Mouse (Mus musculus) thymus, adult 18-20 months (tissue): ENCODE results near the gene Cox4i1.

ENCODE experiments used
- DNase-seq, 2 experiments: peaks; one replicate each; pipeline ENCODE4 v3.0.0; 2022; ENCODE audit warnings: mixed read lengths in 2 of 2

Gene Cox4i1

DNA sequence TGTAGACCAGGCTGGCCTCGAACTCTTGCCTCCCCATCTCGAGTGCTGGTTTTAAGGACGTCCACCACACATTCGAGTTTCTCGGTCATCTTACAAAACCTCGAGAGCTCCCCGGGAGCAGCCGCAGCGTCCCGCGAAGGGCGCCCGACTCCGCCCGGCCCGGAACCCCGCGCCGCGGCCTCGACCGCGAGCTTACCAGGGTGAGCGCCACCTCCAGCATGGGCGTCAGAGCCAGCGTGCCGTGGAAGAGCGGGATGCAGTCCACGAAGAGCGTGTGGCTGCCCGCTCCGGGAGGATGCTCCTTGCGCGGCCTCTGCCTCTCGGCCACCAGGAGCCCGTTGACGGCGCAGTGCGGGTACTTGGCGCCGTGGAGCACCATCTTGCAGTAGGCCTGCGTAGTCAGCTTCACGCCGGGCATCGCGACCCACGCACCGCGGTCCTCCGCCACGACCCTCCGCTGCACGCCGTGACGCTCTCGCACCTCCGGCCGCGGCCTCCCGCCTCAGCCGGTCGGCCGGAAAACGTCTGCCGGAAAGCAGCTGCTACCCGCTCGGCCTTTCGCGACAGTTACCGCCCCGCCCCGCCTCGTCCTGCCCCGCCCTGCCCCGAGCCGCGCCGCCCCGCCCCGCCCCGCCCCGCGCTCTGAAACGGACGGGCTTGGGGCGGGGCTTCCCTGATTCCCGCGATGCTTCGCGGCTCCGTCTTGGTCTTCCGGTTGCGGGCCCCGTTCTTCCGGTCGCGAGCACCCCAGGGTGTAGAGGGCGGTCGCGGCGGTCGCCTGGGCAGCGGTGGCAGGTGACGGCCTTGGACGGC is at the start of gene Cox4i1, which contains the start of gene Gm27021:
Gene Cox4i1 (plus strand): TSS at position 662 of the 813 bp plus-strand sequence.
Gene Gm27021 (minus strand): TSS at position 519 of the 813 bp plus-strand sequence.
- DNase-seq: peak; percentile 87

DNA sequence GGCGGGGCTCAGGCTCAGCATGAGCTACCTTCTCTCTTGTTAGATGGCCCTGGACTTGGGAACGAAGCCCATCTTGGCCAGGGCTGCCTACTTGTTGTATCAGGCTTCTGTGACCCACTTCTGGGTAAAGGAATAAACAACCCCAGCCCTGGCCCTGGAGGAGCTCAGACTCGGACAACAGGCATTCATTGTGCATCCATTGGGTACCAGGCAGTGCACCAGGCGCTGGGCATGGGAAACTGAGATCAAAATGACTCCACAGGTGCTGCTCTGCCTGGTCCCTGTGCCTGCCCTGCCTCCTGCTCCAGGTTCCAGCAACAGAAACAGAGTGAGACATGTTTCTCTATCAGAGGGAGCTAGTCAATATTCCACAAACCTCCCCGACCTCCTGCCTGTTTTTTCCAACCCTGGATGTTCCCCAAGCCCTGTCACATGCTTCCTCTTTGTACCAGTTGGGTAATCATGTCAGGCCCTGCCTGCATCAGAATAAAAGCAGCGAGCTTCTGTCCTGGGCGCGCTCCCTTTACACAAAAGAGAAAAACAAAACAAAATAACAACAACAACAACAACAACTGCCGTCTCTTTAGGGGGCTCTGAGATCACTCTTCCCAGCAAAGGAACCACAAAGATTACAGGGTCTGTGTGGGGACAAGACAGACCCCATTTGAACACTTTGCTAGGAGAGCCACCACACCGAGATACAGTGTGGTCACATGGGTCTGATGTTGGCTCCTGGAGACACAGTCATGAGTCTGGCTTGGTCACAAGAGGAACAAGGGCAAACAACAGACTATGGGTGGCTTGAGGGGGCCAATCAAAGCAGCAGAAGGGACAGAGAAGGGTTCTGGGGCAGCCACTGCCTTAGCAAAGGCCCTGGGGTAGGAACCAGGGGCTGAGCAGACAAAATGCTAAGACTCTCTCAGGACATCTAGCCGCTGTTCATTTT is 48.5 kb upstream of the Cox4i1 start:
- no peak for DNase-seq

DNA sequence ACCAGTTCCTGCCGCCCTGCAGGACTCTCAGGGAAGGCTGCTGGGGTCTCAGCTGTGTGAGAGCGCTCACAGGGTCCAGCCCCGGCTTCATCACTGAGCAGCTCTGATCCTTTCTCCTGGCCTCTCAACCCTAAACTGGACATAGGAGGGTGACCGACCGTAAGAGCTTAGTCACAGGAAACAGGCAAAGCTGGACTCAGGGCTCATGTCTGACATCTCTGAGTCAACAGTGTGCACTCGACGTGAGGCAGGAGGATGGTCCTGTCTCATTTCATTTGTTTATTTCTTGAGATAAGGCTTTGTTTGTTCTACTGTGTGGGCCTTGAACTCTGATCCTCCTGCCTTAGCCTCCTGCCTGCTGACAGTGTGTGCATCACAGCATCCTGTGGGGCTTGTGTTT is 47.6 kb upstream of the Cox4i1 start:
- no peak for DNase-seq

DNA sequence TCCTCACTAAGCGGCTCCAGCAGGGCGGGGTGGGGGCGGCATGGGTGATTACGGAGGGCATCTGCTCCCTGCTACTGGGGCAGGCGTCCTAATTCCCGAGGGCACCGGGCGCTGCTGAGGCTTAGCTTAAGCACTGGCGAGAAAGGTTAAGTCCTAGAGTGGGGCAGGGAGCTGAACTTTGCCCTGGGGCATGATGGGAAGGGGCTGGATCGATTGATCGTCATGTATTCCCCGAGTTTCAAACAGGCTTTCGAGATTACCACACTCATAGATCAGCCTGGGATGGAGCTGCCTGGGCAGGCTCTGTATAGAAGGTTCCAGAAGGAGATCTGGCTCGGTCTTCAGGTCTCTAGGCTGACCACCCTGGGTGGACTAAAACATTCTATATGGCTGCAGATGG is 45.9 kb upstream of the Cox4i1 start:
- DNase-seq: no peak

DNA sequence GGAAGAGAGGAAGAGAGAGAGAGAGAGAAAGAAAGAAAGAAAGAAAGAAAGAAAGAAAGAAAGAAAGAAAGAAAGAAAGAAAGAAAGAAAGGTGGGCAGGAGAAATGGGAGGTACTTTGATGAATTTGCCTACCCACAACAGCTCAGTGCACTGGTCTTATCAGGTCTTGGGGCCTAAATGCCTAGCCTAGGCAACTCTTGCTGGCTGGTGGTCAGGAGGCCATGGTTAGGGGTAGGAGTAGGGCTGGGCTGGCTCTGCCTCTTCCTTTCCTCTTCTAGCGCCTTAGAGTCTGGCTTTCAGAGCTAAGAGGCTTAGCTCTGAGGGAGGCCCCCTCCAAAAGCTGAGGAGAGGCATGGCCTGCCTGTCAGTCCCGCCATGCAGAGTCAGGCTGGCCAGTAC is 44.4 kb upstream of the Cox4i1 start:
- DNase-seq: no peak

DNA sequence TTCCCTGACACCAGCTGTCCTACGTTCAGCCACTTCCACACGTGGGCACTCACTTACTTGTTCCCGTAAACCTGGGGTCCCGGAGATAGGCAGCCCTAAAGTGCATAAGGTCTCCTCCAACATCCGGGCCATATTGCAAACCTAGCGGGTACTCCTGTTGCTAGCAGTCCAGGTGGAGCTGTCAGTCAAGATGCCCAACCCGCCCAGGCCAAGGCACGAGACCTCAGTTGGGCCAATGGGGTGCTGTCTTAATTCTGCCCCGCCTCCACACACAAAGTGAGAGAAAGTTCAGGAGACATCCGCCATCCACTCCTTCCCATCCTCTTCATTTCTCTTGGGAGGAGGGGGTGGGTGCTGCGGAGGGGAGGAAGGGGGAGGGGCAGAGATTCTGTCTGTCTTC is 41.6 kb upstream of the Cox4i1 start:
- no peak for DNase-seq

DNA sequence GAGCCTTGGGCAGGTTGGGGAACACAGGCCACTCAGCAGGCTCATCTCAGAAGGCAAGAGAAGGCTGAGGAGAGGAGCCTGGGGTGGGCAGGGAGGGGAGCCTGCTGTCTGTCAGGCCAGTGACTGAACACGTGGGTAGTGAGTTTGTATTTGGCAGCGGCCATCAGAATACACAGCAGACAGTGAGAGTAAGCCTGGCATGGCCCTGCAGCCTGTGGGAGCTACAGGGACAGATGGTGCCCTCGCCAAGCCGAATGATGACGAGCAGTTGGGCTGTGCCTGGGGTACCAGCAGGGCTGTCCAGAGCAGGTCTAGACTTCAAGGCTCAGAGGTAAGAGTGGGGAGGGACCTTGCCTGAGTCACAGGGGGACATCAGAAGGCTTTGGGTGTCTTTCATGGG is 40.7 kb upstream of the Cox4i1 start:
- no peak for DNase-seq

DNA sequence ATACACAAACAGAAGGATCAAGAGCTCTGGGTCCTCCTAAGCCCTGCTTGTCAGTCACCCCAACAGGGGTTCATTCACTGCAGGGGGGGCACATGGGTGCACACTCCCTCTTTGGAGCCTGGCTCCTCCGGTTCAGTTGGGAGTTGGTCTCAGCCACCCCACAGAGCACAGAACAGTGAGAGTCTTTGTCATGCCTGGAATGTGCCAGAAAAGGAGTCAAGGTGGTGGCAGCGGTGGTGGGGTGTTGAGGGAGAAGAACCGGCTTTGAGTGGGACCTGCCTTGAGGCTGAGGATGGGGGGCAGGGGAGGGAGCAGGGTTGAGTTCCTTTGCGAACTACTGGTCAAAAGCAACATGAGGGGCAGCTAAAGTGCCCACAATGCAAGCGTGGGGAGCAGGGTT is 38.0 kb upstream of the Cox4i1 start:
- DNase-seq: no peak

DNA sequence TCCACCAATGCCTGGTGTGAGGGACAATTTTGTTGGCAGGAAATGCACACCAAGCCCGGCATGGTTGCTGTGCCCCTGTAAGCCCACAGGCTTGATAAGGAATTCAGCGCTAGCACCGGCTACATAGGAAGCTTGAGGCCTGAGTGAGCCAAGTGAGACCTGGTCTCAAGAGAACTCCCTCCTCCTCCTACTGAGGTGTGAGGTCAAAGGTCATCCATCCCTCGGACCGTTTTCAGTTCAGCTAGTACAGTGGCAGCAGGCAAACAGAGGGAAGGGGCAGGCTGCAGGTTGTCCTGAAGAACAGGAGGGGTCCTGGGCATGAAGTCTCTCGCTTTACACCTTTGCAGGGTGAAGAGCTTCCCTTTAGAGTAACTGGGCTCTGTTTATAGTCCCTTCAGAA is 37.2 kb upstream of the Cox4i1 start:
- DNase-seq: no peak

DNA sequence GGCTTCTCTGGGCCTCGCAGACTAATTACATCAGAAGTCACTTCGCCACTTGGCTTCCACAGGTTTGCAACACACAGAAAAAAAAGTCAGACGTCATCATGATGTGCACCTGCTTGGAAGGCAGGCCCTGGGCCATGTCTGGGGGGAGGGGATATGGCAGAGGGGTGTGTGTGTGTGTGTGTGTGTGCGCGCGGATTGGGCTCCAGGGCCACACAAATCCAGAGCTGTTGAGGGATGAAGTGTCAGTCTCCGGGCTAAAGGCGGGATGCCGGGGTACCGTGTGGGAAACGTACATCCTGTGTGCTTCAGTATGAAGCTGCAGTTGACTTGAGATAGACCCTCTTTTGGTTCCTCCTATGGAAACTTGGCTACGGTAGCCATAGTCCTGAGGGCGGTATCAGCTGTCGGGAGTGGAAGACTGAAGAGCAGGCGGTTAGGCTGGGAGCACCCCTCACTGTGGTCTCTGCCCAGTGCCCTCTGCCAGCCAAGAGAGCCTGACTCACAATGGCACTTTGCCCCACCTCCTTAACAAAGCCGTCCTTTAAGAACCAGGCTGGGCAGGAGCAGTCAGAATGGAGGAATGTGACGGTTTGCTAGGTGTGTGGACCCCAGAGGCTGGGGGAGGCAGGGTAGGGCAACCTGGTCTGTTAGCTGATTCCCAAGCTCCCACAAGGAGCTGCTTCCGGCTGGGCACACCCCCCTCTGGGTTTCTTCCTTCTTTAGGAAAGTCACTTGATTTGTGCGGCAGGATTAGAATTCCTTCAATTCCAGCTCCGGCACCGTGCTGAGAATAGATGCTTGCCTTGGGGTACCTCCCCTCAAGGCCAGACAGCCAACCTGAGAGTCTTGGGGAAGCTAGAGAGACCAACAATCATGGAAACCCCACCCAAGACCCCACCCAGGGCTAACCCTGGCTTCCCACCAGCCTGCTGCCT is 36.3 kb upstream of the Cox4i1 start:
- no peak for DNase-seq

DNA sequence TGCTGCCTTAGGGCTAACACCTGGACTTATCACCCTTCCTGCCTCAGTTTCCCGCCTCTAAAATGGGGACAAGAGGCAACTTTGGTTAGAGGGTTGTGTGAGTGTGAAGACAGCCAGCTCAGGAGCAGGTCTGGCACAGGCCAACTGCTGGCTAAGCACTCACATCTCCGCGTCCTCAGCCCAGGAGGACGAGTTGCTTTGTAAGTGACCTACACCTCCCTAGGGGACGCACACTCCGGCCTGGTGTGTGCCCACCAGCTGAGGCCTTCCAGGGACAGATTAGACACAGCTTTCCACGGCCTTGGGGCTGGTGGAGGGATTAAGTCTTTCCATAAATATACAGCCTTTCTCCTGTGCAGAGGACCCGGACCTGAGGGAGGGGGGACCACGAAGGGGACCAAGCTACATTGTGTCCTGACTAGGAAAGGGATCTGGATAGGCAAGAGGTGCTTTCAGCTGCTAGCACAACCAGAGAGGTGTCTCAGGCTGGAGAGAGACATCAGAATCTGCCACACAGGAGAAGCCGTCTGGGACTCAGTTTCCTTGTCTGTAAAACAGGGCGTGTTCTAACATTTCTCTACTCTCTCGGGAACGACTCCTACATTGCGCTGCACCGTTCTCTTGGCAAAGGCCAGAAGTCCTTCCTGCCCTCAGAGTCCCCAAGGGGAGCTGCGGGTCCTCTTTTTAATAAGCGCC is 34.9 kb upstream of the Cox4i1 start:
- no peak for DNase-seq

DNA sequence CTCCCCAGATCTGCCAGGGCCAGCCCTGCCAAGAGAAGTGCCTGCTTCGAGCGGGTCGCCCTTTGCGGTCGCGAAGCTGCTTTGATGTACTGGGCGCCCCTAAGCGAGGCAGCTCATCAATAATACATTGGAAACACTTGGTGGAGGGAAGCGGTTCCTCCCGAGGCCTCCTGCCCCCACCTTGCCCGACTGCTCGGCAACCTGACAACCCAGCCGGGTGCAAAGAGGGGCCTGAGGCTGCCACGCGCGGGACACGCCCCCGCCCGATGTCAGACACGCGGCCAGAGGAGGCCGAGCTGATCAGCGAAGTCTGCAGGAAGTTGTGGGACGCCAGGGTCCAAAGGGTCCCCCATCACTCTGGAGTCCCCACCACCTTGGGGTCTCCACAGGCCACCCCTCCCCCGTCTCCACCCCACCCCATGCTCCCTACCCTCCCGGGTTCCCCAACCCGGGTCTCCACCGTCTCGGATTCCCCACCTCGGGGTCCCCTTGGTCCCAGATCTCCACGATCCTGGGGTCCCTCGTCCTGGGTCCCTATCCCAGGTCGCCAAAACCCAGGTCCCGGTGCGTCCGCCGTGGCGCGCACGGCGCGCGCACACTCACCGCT is 34.3 kb upstream of the Cox4i1 start:
- peak in 1 of 2 experiments; percentile 26 for DNase-seq

DNA sequence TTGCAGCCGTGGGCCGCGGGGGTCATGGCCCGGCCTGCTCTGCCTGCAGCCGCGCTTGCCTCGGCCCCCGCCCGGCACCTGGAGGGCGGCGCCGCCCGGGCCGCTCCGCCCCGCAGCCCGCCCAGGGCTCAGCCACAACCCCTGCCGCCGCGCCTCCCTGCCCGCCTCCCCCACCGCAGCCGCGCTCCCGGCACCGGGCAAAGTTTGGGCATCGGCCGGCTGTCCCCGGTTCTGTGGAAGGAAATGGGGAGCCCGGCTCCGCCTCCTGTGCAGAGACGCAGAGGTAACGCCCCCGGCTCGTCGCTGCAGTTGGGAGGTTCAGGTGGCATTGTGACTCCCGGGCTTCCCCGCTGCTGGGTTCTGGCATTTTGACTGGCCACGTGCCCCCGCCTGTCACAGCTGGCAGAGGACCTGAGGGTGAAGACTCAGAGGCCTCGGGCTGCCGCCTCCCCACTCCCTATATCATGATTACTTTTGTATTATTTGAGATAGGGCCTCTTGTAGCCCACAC is 33.6 kb upstream of the Cox4i1 start:
- peak; percentile 58 to 67 for DNase-seq

DNA sequence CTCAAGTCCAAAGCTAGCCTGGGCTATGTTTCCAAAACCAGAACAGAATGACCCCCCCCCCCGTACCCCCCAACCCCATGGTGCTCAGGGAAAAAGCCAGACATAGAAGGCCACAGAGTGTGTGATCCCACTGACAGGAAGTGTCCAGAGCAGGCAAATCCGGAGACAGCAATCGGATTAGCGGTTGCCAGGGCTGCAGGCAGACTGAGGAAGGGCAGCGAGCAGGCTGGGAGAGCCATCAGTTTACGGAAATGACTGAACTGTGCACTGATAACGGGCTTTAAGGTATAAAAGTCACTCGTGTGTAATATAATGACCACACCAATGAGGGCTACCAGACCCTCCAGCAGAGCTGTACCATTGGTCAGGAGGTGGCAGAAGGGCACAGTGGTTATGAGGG is 26.8 kb upstream of the Cox4i1 start:
- DNase-seq: no peak

DNA sequence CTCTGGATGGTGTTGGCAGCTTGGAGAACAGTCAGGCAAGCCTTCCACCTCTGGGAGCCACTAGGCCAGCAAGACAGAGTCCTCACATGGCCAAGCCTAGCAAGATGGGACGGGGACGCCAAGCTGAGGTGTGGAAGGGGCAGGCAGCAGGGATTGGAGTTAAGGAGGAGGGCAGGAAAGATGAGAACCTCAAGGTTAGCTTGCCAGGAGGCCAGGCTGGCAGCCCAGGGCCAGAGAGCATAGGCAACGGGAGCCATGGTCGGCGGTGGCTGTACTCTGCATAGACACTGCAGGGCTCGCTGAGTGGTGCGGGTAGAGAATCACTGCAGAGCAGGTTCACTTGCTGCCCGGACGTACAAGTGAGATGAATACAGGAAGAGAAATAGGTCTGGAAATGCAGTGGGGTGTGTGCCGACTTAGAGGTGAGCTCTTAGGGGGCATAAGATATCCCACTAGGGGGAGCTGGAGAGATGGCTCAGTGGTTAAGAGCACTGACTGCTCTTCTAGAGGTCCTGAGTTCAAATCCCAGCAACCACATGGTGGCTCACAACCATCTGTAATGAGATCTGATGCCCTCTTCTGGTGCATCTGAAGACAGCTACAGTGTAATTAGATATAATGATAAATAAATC is 25.9 kb upstream of the Cox4i1 start:
- no peak for DNase-seq

DNA sequence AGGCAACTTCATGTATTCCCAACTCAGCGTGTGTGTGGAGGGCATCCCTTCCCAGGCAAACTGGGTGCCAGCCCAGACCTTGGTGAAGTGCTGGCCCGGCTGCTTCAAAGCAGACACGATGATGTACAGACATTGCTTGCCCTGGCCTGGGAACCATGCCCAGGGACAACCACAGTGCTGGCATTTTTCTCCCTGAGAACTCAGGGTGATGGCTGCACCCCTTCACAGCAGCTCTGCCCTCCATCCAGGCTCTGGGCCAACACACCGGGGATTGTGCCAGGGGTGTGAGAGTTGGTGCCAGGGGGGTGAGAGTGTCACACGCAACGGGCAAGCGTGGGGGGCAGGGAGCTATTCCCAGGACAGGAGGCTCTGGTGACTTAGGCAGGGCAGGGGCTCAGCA is 23.4 kb upstream of the Cox4i1 start:
- no peak for DNase-seq

DNA sequence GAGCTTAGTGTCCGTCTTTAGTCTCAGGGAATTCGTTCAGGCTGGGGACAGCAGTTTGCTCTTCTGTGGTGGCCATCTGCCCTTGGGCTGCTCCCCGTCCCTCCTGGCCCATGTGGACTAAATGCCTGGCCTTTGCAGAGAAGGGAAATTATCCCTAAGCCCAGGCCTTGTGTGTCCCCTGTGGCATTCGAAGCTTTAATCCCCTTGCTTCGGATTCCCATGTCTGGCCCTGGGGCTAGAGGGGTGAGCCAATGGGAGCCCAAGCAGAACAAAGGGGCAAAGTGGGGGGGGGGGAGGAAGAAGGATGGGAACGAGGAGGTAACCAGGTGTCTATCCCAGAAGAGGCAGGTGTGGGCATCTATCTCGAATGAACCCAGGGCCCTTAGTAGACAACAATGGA is 20.5 kb upstream of the Cox4i1 start, which contains the start of gene 1190005I06Rik:
Gene 1190005I06Rik (minus strand): TSS at position 101 of the 400 bp plus-strand sequence.
- DNase-seq: no peak

DNA sequence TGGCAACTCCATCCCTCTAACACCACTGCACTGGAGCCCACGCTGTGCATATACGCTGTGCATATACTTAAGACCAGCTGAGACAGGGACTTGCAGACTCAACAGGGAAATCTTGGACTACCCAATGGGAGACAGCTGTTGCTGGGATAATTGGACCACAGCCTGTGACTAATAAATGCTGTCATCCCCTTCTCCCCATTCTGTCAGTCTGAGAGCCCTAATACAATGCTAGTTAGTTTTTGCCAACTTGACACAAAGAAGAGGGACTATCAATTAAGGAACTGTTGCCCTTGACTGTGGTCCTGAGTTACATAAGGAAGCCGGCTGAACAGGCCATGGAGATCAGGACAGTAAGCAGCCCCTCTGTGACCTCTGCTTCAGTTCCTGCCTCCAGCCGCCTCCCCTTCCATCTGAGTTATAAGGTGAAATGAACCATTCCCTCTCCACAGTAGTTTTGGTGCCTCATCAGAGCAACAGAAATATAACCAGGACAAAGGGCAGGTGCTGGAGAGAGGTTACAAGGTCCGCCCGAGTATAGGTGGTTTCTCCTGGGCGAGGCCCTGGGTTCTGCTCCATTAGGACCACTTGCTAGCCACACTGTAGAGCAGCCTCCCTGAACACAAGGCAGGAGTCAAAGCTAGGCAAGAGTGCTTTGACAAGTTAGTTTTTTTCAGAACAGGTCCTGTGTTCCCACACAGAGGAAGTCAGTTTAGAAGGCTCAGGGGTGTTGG is 11.5 kb upstream of the Cox4i1 start:
- no peak for DNase-seq

DNA sequence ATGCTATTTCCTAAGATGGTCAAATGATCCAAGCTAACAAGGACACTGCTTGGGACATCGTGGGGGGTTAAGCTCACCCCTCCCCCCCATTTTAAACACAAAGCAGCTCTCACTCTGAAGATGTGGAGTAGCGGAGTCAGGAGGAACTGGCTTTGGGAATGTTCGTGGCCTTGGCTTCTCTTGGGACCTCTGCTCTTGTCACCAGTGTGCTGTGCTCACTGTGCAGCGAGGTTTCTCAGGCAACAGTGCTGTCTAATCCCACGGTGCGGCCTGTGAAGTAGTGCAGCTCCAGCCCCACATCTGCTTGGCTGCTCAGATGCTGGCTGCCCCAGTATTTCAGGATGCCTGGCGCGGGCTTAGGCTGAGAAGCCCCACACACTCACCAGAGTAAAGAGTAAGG is 10.6 kb upstream of the Cox4i1 start:
- no peak for DNase-seq

DNA sequence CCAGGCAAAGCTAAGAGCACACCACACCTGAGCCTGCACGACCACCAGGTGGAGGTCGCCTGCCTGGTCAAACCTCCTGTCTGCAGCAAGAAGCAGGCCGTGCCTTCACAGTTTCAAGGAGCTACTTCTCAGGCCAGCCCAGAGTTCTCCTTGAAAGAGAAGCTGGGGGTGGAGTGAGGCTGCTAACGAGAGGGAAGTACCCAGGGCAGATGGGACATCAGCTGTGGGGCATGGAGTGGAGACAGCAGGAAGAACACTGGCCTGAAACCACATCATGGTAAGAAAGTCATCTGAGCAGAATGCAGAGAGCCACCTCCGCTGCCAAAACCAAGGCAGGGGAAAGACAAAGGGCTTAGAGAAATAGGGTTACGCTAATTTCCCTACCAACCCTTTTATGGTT is 3.5 kb upstream of the Cox4i1 start:
- DNase-seq: no peak
